Mouse (Mus musculus): ENCODE measurements around the gene Trhr2. TPM values are rescaled to one million over a fixed set of nuclear protein-coding genes. Genes with fewer than 3 reads are reported as not detected.
A peak's percentile ranks its signal among the peaks of the same experiment; 100 is the strongest.

Gene Trhr2
- polyA plus RNA-seq, 1 experiment from 2014 or later: not detected

GRCm38 (mm10) chr8:122390758-122391157 lies 30.2 kb upstream of the Trhr2 start:
- no peak overlapping the region for H3K27ac ChIP-seq (ENCODE audit: low read length)
- H3K4me3 ChIP-seq (ENCODE audit: low read depth, low read length): no peak overlapping the region
- no peaks in the 10 kb centered on the region for H3K4me1 ChIP-seq (ENCODE audit: insufficient read depth, low read depth, low read length)
- H3K36me3 ChIP-seq (ENCODE audit: insufficient read depth, low read length): peaks cover 31% of the 10 kb centered on the region; the same call in 1 of the 2 replicates
- DNase-seq (ENCODE audit: low spot score): no peak
- ATAC-seq: no peak
- H3K9ac ChIP-seq (replicated peaks; ENCODE audit: low read depth): no peak overlapping the region
- H3K9me3 ChIP-seq (ENCODE audit: low read length): no peaks in the 10 kb centered on the region
- no peak overlapping the region for H3K4me2 ChIP-seq (replicated peaks; ENCODE audit: low read depth, low read length)
- no peaks in the 10 kb centered on the region for H3K27me3 ChIP-seq (replicated peaks; ENCODE audit: insufficient read depth, low read length)
- TF ChIP-seq CTCF (IDR thresholded peaks at IDR 0.05) (no peak), EP300 (IDR thresholded peaks at IDR 0.05) (no peak)
- WGBS: 82% methylated on average over 3 of the region's 3 CpGs

GRCm38 (mm10) chr8:122389357-122389756 lies 28.8 kb upstream of the Trhr2 start:
- Histone ChIP-seq H3K27me3 (replicated peaks; ENCODE audit: insufficient read depth, low read length) (no peaks in the 10 kb centered on the region), H3K9ac (replicated peaks; ENCODE audit: low read depth) (no peak overlapping the region), H3K9me3 (ENCODE audit: low read length) (no peaks in the 10 kb centered on the region), H3K27ac (ENCODE audit: low read length) (no peak overlapping the region), H3K4me1 (ENCODE audit: insufficient read depth, low read depth, low read length) (no peaks in the 10 kb centered on the region), H3K36me3 (ENCODE audit: insufficient read depth, low read length) (peaks cover 29% of the 10 kb centered on the region; the same call in 1 of the 2 replicates), H3K4me3 (ENCODE audit: low read depth, low read length) (no peak overlapping the region), H3K4me2 (replicated peaks; ENCODE audit: low read depth, low read length) (no peak overlapping the region)
- TF ChIP-seq CTCF (IDR thresholded peaks at IDR 0.05) (peak; percentile 14; the same call in 1 of the 2 replicates), EP300 (IDR thresholded peaks at IDR 0.05) (no peak)
- DNase-seq (ENCODE audit: low spot score) (no peak), ATAC-seq (no peak)
- WGBS: 83% methylated on average over 3 of the region's 3 CpGs

- DNase-seq (ENCODE audit: low spot score) (no peak), ATAC-seq (no peak)
- TF ChIP-seq CTCF (IDR thresholded peaks at IDR 0.05): no peak
- TF ChIP-seq EP300 (IDR thresholded peaks at IDR 0.05): no peak
- Histone ChIP-seq H3K9me3 (ENCODE audit: low read length) (no peaks in the 10 kb centered on the region), H3K4me1 (ENCODE audit: insufficient read depth, low read depth, low read length) (no peaks in the 10 kb centered on the region), H3K9ac (replicated peaks; ENCODE audit: low read depth) (no peak overlapping the region), H3K4me2 (replicated peaks; ENCODE audit: low read depth, low read length) (no peak overlapping the region), H3K27ac (ENCODE audit: low read length) (no peak overlapping the region), H3K36me3 (ENCODE audit: insufficient read depth, low read length) (0 out of 2 replicates have a peak, but pooled peaks cover 5% of the 10 kb centered on the region), H3K4me3 (ENCODE audit: low read depth, low read length) (no peak overlapping the region), H3K27me3 (replicated peaks; ENCODE audit: insufficient read depth, low read length) (no peaks in the 10 kb centered on the region)
- whole genome bisulfite sequencing: 62% methylated on average over 4 of the region's 4 CpGs
Measured at GRCm38 (mm10) chr8:122383039-122383438, 22.5 kb upstream of the Trhr2 start.

- peak; percentile 99 for DNase-seq (ENCODE audit: low spot score)
Measured at GRCm38 (mm10) chr8:122376365-122377231, 16.1 kb upstream of the Trhr2 start, which contains the start of gene Zc3h18. Gene Zc3h18 (plus strand): TSS chr8:122376609.

GRCm38 (mm10) chr8:122375751-122376364 lies 15.3 kb upstream of the Trhr2 start:
- ATAC-seq (peak; percentile 0; the same call in 1 of the 2 replicates), DNase-seq (ENCODE audit: low spot score) (no peak)
- H3K36me3 ChIP-seq (ENCODE audit: insufficient read depth, low read length): no peaks in the 10 kb centered on the region
- H3K9ac ChIP-seq (replicated peaks; ENCODE audit: low read depth): no peak overlapping the region
- H3K27ac ChIP-seq (ENCODE audit: low read length): no peak overlapping the region
- H3K27me3 ChIP-seq (replicated peaks; ENCODE audit: insufficient read depth, low read length): no peaks in the 10 kb centered on the region
- peaks cover 6% of the 10 kb centered on the region; the same call in 1 of the 2 replicates for H3K4me1 ChIP-seq (ENCODE audit: insufficient read depth, low read depth, low read length)
- no peaks in the 10 kb centered on the region for H3K9me3 ChIP-seq (ENCODE audit: low read length)
- WGBS: 25% methylated on average over 13 of the region's 13 CpGs
- no peak for TF ChIP-seq EP300 (IDR thresholded peaks at IDR 0.05)
- no peak for TF ChIP-seq CTCF (IDR thresholded peaks at IDR 0.05)
- H3K4me2 ChIP-seq (replicated peaks; ENCODE audit: low read depth, low read length): peak overlapping the region; percentile 43
- peak overlapping the region; percentile 95 for H3K4me3 ChIP-seq (ENCODE audit: low read depth, low read length)

More at GRCm38 (mm10) chr8:122376365-122377231, 16.1 kb upstream of the Trhr2 start, which contains the start of gene Zc3h18:
- H3K9me3 ChIP-seq (ENCODE audit: low read length): no peaks in the 10 kb centered on the region
- H3K4me3 ChIP-seq (ENCODE audit: low read depth, low read length): peak within 1 kb of the TSS; percentile 95
- no peaks in the 10 kb centered on the region for H3K27me3 ChIP-seq (replicated peaks; ENCODE audit: insufficient read depth, low read length)
- peak within 1 kb of the TSS; percentile 87 for H3K9ac ChIP-seq (replicated peaks; ENCODE audit: low read depth)
- peak within 1 kb of the TSS; percentile 96 for H3K27ac ChIP-seq (ENCODE audit: low read length)
- peak within 1 kb of the TSS; percentile 79 for H3K4me2 ChIP-seq (replicated peaks; ENCODE audit: low read depth, low read length)
- peak; percentile 97 for ATAC-seq
- TF ChIP-seq CTCF (IDR thresholded peaks at IDR 0.05) (peak; percentile 72), EP300 (IDR thresholded peaks at IDR 0.05) (no peak)
- H3K36me3 ChIP-seq (ENCODE audit: insufficient read depth, low read length): no peaks in the 10 kb centered on the region
- H3K4me1 ChIP-seq (ENCODE audit: insufficient read depth, low read depth, low read length): peaks cover 6% of the 10 kb centered on the region; the same call in 1 of the 2 replicates
- WGBS: under 1% methylated on average over 56 of the region's 107 CpGs

GRCm38 (mm10) chr8:122375320-122375719 lies 14.8 kb upstream of the Trhr2 start:
- H3K27me3 ChIP-seq (replicated peaks; ENCODE audit: insufficient read depth, low read length): no peaks in the 10 kb centered on the region
- no peak overlapping the region for H3K4me2 ChIP-seq (replicated peaks; ENCODE audit: low read depth, low read length)
- DNase-seq (ENCODE audit: low spot score): no peak
- no peak overlapping the region for H3K9ac ChIP-seq (replicated peaks; ENCODE audit: low read depth)
- no peak for ATAC-seq
- TF ChIP-seq CTCF (IDR thresholded peaks at IDR 0.05) (no peak), EP300 (IDR thresholded peaks at IDR 0.05) (no peak)
- no peak overlapping the region for H3K4me3 ChIP-seq (ENCODE audit: low read depth, low read length)
- no peaks in the 10 kb centered on the region for H3K9me3 ChIP-seq (ENCODE audit: low read length)
- WGBS: 91% methylated on average over 7 of the region's 7 CpGs
- H3K27ac ChIP-seq (ENCODE audit: low read length): no peak overlapping the region
- no peaks in the 10 kb centered on the region for H3K36me3 ChIP-seq (ENCODE audit: insufficient read depth, low read length)
- H3K4me1 ChIP-seq (ENCODE audit: insufficient read depth, low read depth, low read length): peaks cover 6% of the 10 kb centered on the region; the same call in 1 of the 2 replicates

All from lung, postnatal 0 days (tissue).